Mouse (Mus musculus) G1E (cell line): Measurements from ENCODE around the gene Serbp1.

Experiments
- CTCF ChIP-seq: IDR thresholded peaks from 2 replicates; pipeline ENCODE4 v1.5.1; 2012; ENCODE audit warnings: low read depth, low read length, inconsistent platforms, mixed read lengths
- GATA1 ChIP-seq: IDR thresholded peaks from 2 replicates; pipeline ENCODE4 v1.6.1; 2012; ENCODE audit warnings: borderline replicate concordance, low read length, inconsistent platforms, mixed read lengths
- TAL1 ChIP-seq: conservative IDR thresholded peaks from 2 replicates; pipeline ENCODE4 v1.6.1; 2012; ENCODE audit warnings: low read depth, low read length, inconsistent platforms, mixed read lengths

DNA sequence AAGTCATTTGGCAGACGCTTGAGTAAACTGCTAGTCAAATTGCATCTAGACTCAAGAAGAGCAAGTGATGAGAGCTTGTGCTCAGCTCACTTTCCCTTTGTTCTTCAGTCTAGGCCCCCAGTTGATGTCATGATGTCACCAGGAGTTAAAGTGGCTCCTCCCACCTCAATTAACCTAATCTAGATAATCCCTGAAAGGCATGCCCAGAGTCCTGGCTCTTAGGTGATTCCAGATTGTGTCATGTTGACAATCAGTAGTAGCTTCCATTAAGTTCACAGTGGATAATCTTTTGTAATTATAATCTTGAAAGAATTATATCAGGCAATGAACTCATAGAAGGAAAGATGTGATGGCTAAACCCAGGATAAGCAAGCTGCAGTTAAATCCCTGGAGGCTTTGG lies 14.9 kb upstream of the Serbp1 start:
- TF ChIP-seq CTCF (no peak), GATA1 (no peak), TAL1 (no peak)
